Mouse (Mus musculus): ENCODE measurements around the gene Susd1.

DNA sequence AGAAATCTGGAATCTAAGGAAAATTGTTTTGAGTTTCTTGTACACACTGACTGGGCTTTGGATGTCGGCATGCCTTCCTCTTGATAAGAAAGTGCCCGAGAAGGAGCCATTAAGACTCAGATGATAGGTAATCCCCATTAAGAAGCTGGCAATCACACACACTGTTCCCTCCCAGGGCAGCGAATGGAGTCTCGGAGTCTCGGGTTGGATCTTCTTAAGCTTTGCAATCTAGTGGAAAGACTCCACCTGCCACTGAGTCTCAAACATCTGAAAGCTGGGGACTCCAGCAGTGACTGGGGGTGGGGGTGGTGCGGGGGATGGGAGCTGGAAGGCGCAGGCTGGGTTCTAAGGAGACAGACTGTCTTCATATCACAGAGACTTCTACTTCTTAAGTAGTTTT lies 156.3 kb downstream of the Susd1 start:
- TF ChIP-seq EP300 (IDR thresholded peaks at IDR 0.05; ENCODE audit: insufficient read depth, low read depth, low read length) (no peak), CTCF (IDR thresholded peaks at IDR 0.05; ENCODE audit: low read depth, low read length) (no peak), POLR2A (IDR thresholded peaks at IDR 0.05; ENCODE audit: insufficient read depth, low read length) (no peak)
